Mouse (Mus musculus): ENCODE data around the gene Iqsec2. TPM values are rescaled to one million over a fixed set of nuclear protein-coding genes. Genes with fewer than 3 reads are reported as not detected.

The Iqsec2 gene
- 0.43 TPM for polyA plus RNA-seq (2014; fragmentation: Illumina TruSeq; extraction: RNeasy Lipid Tissue Mini Kit (QIAGEN cat#74804); ENCODE audit: low read depth, low replicate concordance)

DNA sequence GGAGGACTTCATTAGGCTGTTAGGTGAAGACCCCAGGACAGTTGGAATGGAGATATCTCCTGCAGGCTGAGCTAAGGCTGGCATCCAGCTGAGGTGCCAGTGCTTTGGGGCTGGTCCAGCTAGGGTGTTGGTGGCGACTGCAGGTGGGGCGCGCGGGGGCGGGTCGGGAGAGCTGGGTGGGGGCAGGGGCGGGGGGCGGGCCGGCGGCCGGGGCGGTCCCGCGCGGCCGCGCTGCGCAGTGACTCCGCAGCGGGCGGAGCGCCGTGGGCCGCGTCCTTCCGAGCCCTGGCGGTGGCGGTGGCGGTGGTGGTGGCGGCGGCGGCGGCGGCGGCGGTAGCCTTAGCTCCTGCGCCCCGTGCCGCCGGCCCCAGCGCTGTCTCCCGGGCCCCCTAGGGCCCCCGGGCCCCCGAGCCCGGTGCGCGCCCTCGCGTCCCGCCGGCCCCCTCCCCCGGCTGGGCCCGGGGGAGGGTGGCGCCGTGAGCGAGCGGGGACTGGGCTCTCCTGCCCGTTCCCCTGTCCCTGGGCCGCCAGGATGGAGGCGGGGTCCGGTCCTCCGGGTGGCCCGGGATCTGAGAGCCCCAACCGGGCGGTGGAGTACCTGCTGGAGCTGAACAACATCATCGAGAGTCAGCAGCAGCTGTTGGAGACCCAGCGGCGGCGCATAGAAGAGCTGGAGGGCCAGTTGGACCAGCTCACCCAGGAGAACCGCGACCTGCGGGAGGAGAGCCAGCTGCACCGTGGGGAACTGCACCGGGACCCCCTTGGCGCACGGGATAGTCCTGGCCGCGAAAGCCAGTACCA is at the start of gene Iqsec2:
TSS of gene Iqsec2 (plus strand) at position 328 of the 801 bp plus-strand sequence.

DNA sequence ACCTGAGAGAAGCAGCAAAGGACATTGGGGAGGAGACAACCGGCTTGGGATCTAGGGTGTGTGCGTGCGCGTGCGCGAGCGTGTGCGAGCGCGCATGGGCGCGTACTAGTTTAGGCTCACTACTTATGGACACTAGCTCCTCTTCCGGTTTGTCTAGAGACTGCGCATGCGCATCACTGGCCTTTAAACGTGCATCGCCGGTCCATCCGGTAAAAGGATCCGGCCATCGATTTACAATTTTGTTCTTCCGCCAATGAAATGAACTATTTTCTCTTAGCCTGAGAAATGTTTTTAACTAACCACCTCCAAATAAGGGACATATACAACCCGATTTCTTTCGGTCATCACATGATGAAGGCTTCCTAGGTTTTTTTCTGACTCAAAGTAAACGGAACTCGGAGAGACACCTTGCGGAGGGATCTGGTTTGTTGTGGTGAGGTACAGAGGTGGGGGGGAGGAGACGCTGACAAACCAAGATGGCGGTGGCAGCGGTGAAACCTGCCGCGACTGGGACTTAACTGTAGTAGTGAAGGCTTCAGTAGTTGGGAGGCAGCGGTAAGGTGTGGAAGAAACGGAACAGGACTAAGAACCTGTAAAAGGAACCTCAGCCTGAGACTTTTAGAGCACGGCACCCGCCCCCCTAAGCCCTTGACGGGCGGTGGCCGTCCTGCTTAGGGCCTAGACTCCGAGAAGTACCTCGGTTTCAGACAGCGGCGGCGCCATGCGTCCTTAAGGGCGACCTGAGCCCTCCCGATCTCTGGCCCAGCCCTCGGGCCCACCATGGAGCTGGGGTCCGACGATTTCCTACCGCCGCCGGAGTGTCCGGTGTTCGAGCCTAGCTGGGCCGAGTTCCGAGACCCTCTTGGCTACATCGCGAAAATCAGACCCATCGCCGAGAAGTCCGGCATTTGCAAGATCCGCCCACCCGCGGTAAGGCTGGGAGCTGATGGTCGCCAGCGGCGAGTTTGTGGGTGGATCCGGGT is 89.0 kb downstream of the Iqsec2 start, which contains the start of gene Kdm5c:
TSS of gene Kdm5c (plus strand) at position 240 of the 983 bp plus-strand sequence.

Other genes starting within 250 kb of the Iqsec2 start
- gene Hsd17b10, start 142.4 kb upstream of the Iqsec2 start, polyA plus RNA-seq (2014; fragmentation: Illumina TruSeq; extraction: RNeasy Lipid Tissue Mini Kit (QIAGEN cat#74804); ENCODE audit: low read depth, low replicate concordance), result 13.6 TPM
- 32.1 TPM for gene Ribc1, start 128.0 kb upstream of the Iqsec2 start, polyA plus RNA-seq (2014; fragmentation: Illumina TruSeq; extraction: RNeasy Lipid Tissue Mini Kit (QIAGEN cat#74804); ENCODE audit: low read depth, low replicate concordance)
- 9.7 TPM for gene Smc1a, start 127.8 kb upstream of the Iqsec2 start, polyA plus RNA-seq (2014; fragmentation: Illumina TruSeq; extraction: RNeasy Lipid Tissue Mini Kit (QIAGEN cat#74804); ENCODE audit: low read depth, low replicate concordance)
- gene Kdm5c, start 88.8 kb downstream of the Iqsec2 start, polyA plus RNA-seq (2014; fragmentation: Illumina TruSeq; extraction: RNeasy Lipid Tissue Mini Kit (QIAGEN cat#74804); ENCODE audit: low read depth, low replicate concordance), result 2.9 TPM
- 3.7 TPM for gene Kantr, start 183.2 kb downstream of the Iqsec2 start, polyA plus RNA-seq (2014; fragmentation: Illumina TruSeq; extraction: RNeasy Lipid Tissue Mini Kit (QIAGEN cat#74804); ENCODE audit: low read depth, low replicate concordance)
- gene Tspyl2, start 198.2 kb downstream of the Iqsec2 start, polyA plus RNA-seq (2014; fragmentation: Illumina TruSeq; extraction: RNeasy Lipid Tissue Mini Kit (QIAGEN cat#74804); ENCODE audit: low read depth, low replicate concordance), result 35.1 TPM
- 0.08 TPM for gene Gpr173, start 224.4 kb downstream of the Iqsec2 start, polyA plus RNA-seq (2014; fragmentation: Illumina TruSeq; extraction: RNeasy Lipid Tissue Mini Kit (QIAGEN cat#74804); ENCODE audit: low read depth, low replicate concordance)